Mouse (Mus musculus): Measurements from ENCODE around the gene Mettl17.
A peak's percentile ranks its signal among the peaks of the same experiment; 100 is the strongest.
"Not testable (repeated sequence)": the region's sequence is repeated elsewhere in the genome, so short reads cannot be mapped to it uniquely, and the experiment has no call there.

DNA sequence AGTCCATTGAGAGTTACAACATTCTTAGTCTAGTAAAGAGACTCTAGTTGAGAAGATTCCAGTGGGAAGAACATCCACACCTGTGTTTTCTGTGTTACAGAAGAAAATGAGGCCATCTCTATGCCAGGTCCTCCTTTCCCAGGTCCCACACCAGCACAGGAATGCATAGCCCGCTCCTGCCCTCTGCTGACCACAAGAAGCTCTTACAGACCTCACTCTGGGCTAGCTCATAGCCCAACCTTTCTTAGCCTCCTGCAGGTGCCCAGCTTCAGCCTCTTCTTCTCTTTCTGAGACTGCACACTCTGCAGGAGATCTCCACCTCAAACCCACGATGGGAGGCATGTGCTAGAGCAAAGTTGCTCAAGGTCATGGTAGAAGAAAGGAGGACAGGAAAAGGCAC, 46.2 kb upstream of the Mettl17 start:
- TF ChIP-seq POLR2A (IDR thresholded peaks at IDR 0.05; ENCODE audit: insufficient read depth, low read depth, low read length): not testable (repeated sequence)
- peak; percentile 25 for TF ChIP-seq CTCF (IDR thresholded peaks at IDR 0.05)
